Comparison of ENCODE assay signal across 22 mouse cellular contexts in the genomic region with DNA sequence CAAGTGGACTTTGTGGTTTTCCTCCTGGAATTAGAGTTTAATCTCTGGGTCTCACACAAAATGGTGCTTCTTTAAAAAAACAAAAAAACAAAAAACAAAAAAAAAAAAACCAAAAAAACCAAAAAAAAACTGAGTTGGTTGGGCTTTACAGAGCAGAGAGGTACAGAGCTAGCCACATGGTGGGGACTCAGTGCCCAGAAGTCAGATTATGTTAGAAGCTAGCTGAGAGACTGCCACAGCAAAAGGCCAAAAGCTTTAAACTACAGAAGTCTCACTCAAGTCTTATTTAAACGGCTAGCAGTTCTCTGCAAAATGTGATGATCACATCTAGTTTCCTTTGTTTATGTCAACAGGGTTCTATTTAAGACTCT.
A peak's percentile ranks its signal among the peaks of the same experiment; 100 is the strongest.
DNase-seq lines count a peak whose midpoint lies in the region; ATAC-seq and TF ChIP-seq lines count a peak whose summit lies in the region.
"Had no signal": no experiment of that assay in that cellular context is flagged by ENCODE, and none has a peak within 500 bp of the region (broad histone marks: within the 10 kb centered on the region; RNA-seq: fewer than 3 reads in every experiment).

No protein-coding gene starts in this region.

- peak; percentile 65 for ATAC-seq in liver, embryonic 11.5 days (replicated peaks; ENCODE audit: low FRiP score)
- ATAC-seq in intestine, postnatal 0 days: peak; percentile 15; the same call in 1 of the 2 replicates
- ATAC-seq: forebrain, embryonic 16.5 days; Patski had no signal

- H3K4me3 ChIP-seq in liver, embryonic 11.5 days (ENCODE audit: low read depth, low read length): no peak overlapping the region
- H3K4me3 ChIP-seq in intestine, postnatal 0 days (ENCODE audit: low read depth, low read length): no peak overlapping the region
- no peak overlapping the region for H3K4me3 ChIP-seq in small intestine, adult 2 months (ENCODE audit: low read depth, low read length)
- H3K4me3 ChIP-seq: embryonic facial prominence, embryonic 13.5 days; left cerebral cortex, adult 2 months had no signal

- 39% methylated on average over 1 of the region's 1 CpGs for WGBS in liver, embryonic 11.5 days
- WGBS in intestine, postnatal 0 days: 14% methylated on average over 1 of the region's 1 CpGs
- WGBS in small intestine, adult 2 months: 11% methylated on average over 1 of the region's 1 CpGs

- H3K36me3 ChIP-seq in liver, embryonic 11.5 days (ENCODE audit: control insufficient read depth, insufficient read depth, low read length): no peaks in the 10 kb centered on the region
- H3K36me3 ChIP-seq in intestine, postnatal 0 days (ENCODE audit: control insufficient read depth, insufficient read depth): no peaks in the 10 kb centered on the region
- H3K36me3 ChIP-seq in small intestine, adult 2 months (ENCODE audit: control insufficient read depth, insufficient read depth, low read length): no peaks in the 10 kb centered on the region
- H3K36me3 ChIP-seq: embryonic facial prominence, embryonic 13.5 days had no signal

- no peaks in the 10 kb centered on the region for H3K9me3 ChIP-seq in liver, embryonic 11.5 days (ENCODE audit: control insufficient read depth, low read length)
- H3K9me3 ChIP-seq in intestine, postnatal 0 days (ENCODE audit: control insufficient read depth): no peaks in the 10 kb centered on the region
- H3K9me3 ChIP-seq: embryonic facial prominence, embryonic 13.5 days had no signal

- no peaks in the 10 kb centered on the region for H3K27me3 ChIP-seq in liver, embryonic 11.5 days (replicated peaks; ENCODE audit: control insufficient read depth, insufficient read depth, low read length)
- H3K27me3 ChIP-seq in intestine, postnatal 0 days (replicated peaks; ENCODE audit: control insufficient read depth, insufficient read depth, low read length): no peaks in the 10 kb centered on the region
- no peaks in the 10 kb centered on the region for H3K27me3 ChIP-seq in small intestine, adult 2 months (ENCODE audit: control insufficient read depth, insufficient read depth, low read length)
- H3K27me3 ChIP-seq: embryonic facial prominence, embryonic 13.5 days; Patski had no signal

- no peak overlapping the region for H3K9ac ChIP-seq in liver, embryonic 11.5 days (ENCODE audit: low read depth, low read length)
- no peak overlapping the region for H3K9ac ChIP-seq in intestine, postnatal 0 days (ENCODE audit: low read depth, low read length)
- H3K9ac ChIP-seq: embryonic facial prominence, embryonic 13.5 days had no signal

- H3K4me1 ChIP-seq in liver, embryonic 11.5 days (replicated peaks; ENCODE audit: control insufficient read depth, insufficient read depth, low read length): no peaks in the 10 kb centered on the region
- no peaks in the 10 kb centered on the region for H3K4me1 ChIP-seq in intestine, postnatal 0 days (replicated peaks; ENCODE audit: control insufficient read depth, insufficient read depth, low read length)
- H3K4me1 ChIP-seq in small intestine, adult 2 months (ENCODE audit: control insufficient read depth, insufficient read depth, insufficient read length, low read length): peaks cover 3% of the 10 kb centered on the region; the same call in 1 of the 2 replicates
- H3K4me1 ChIP-seq: embryonic facial prominence, embryonic 13.5 days had no signal

- DNase-seq in liver, embryonic 11.5 days (ENCODE audit: low spot score): no peak
- DNase-seq in liver: no peak
- DNase-seq in c-Kit-positive CD71-positive TER-119-negative erythroid progenitor cells, embryonic 14.5 days (ENCODE audit: low read depth): peak; percentile 5
- no peak for DNase-seq in cerebellum, postnatal 14 days
- no peak for DNase-seq in urinary bladder, postnatal 10 days (ENCODE audit: low spot score)
- DNase-seq: adrenal gland, postnatal 10 days; cerebellum, adult 9-11 months; gastrocnemius, postnatal 25 days; heart, postnatal 10 days; kidney, postnatal 36 days; layer of hippocampus, adult 9-11 months; left cerebral cortex, postnatal 4 days; lung, postnatal 10 days; right cerebral cortex, postnatal 25 days; thymus, postnatal 36 days had no signal

- H3K4me2 ChIP-seq in liver, embryonic 11.5 days: no peak overlapping the region
- no peak overlapping the region for H3K4me2 ChIP-seq in intestine, postnatal 0 days (replicated peaks; ENCODE audit: low read depth)
- H3K4me2 ChIP-seq: embryonic facial prominence, embryonic 13.5 days; midbrain, embryonic 11.5 days had no signal

- TF ChIP-seq CTCF in intestine, postnatal 0 days (IDR thresholded peaks at IDR 0.05; ENCODE audit: low read depth): no peak
- TF ChIP-seq CTCF in small intestine, adult 2 months (IDR thresholded peaks at IDR 0.05; ENCODE audit: extremely low read depth, insufficient read length, insufficient replicate concordance, low read depth, low read length): no peak

- no peak for TF ChIP-seq POLR2A in small intestine, adult 2 months (IDR thresholded peaks at IDR 0.05; ENCODE audit: low read depth, low read length)

- peak overlapping the region; percentile 66 for H3K27ac ChIP-seq in liver, embryonic 11.5 days (ENCODE audit: low read depth, low read length)
- no peak overlapping the region for H3K27ac ChIP-seq in intestine, postnatal 0 days (ENCODE audit: low read depth, low read length)
- peak overlapping the region; percentile 47 for H3K27ac ChIP-seq in small intestine, adult 2 months (ENCODE audit: insufficient read depth, low read depth, low read length)
- H3K27ac ChIP-seq: embryonic facial prominence, embryonic 13.5 days; left cerebral cortex, adult 2 months had no signal
